Mouse (Mus musculus): ENCODE results near the gene Malsu1. TPM values are rescaled to one million over a fixed set of nuclear protein-coding genes. Genes with fewer than 3 reads are reported as not detected.

Gene Malsu1
- polyA plus RNA-seq, 1 experiment from 2014 or later: 69.4 TPM

GRCm38 (mm10) chr6:49056009-49056408, 17.6 kb upstream of the Malsu1 start:
- no peaks in the 10 kb centered on the region for H3K36me3 ChIP-seq (ENCODE audit: control insufficient read depth, insufficient read depth, low read length)
- peaks cover 12% of the 10 kb centered on the region for H3K4me1 ChIP-seq (ENCODE audit: control insufficient read depth, insufficient read depth, low read length)
- H3K27me3 ChIP-seq (ENCODE audit: control insufficient read depth, insufficient read depth, low read depth, low read length): no peaks in the 10 kb centered on the region
- no peaks in the 10 kb centered on the region for H3K9me3 ChIP-seq (replicated peaks; ENCODE audit: control insufficient read depth, low read length, poor library complexity, severe bottlenecking)
- H3K9ac ChIP-seq (ENCODE audit: low read depth, low read length): no peak overlapping the region
- no peak overlapping the region for H3K4me2 ChIP-seq (ENCODE audit: low read length)
- no peak overlapping the region for H3K4me3 ChIP-seq (ENCODE audit: low read depth, low read length)
- WGBS: 48% methylated on average over 9 of the region's 9 CpGs
- no peak for ATAC-seq
- peak overlapping the region; percentile 10; the same call in 1 of the 2 replicates for H3K27ac ChIP-seq (ENCODE audit: low read length)

GRCm38 (mm10) chr6:49057053-49058021, 16.3 kb upstream of the Malsu1 start:
- no peak overlapping the region for H3K4me2 ChIP-seq (ENCODE audit: low read length)
- ATAC-seq: 0 out of 2 replicates have a peak, but pooled peaks have one; percentile 8
- H3K9me3 ChIP-seq (replicated peaks; ENCODE audit: control insufficient read depth, low read length, poor library complexity, severe bottlenecking): no peaks in the 10 kb centered on the region
- no peaks in the 10 kb centered on the region for H3K27me3 ChIP-seq (ENCODE audit: control insufficient read depth, insufficient read depth, low read depth, low read length)
- H3K4me3 ChIP-seq (ENCODE audit: low read depth, low read length): no peak overlapping the region
- no peak overlapping the region for H3K9ac ChIP-seq (ENCODE audit: low read depth, low read length)
- no peaks in the 10 kb centered on the region for H3K36me3 ChIP-seq (ENCODE audit: control insufficient read depth, insufficient read depth, low read length)
- 35% methylated on average over 8 of the region's 8 CpGs for WGBS
- H3K27ac ChIP-seq (ENCODE audit: low read length): no peak overlapping the region
- H3K4me1 ChIP-seq (ENCODE audit: control insufficient read depth, insufficient read depth, low read length): peaks cover 12% of the 10 kb centered on the region

GRCm38 (mm10) chr6:49068361-49068760, 5.2 kb upstream of the Malsu1 start:
- WGBS: 45% methylated on average over 4 of the region's 4 CpGs
- Histone ChIP-seq H3K4me1 (ENCODE audit: control insufficient read depth, insufficient read depth, low read length) (peaks cover 3% of the 10 kb centered on the region; the same call in 1 of the 2 replicates), H3K9ac (ENCODE audit: low read depth, low read length) (no peak overlapping the region), H3K27ac (ENCODE audit: low read length) (no peak overlapping the region), H3K9me3 (replicated peaks; ENCODE audit: control insufficient read depth, low read length, poor library complexity, severe bottlenecking) (no peaks in the 10 kb centered on the region), H3K36me3 (ENCODE audit: control insufficient read depth, insufficient read depth, low read length) (no peaks in the 10 kb centered on the region), H3K4me2 (ENCODE audit: low read length) (no peak overlapping the region), H3K27me3 (ENCODE audit: control insufficient read depth, insufficient read depth, low read depth, low read length) (no peaks in the 10 kb centered on the region), H3K4me3 (ENCODE audit: low read depth, low read length) (no peak overlapping the region)
- no peak for ATAC-seq

GRCm38 (mm10) chr6:49074117-49074490, 509 bp downstream of the Malsu1 start:
- peak overlapping the region; percentile 89 for H3K4me3 ChIP-seq (ENCODE audit: low read depth, low read length)
- no peaks in the 10 kb centered on the region for H3K27me3 ChIP-seq (ENCODE audit: control insufficient read depth, insufficient read depth, low read depth, low read length)
- peak overlapping the region; percentile 76 for H3K27ac ChIP-seq (ENCODE audit: low read length)
- H3K4me2 ChIP-seq (ENCODE audit: low read length): peak overlapping the region; percentile 64
- H3K9me3 ChIP-seq (replicated peaks; ENCODE audit: control insufficient read depth, low read length, poor library complexity, severe bottlenecking): no peaks in the 10 kb centered on the region
- H3K4me1 ChIP-seq (ENCODE audit: control insufficient read depth, insufficient read depth, low read length): peaks cover 26% of the 10 kb centered on the region
- no peaks in the 10 kb centered on the region for H3K36me3 ChIP-seq (ENCODE audit: control insufficient read depth, insufficient read depth, low read length)
- peak; percentile 70 for ATAC-seq
- WGBS: under 1% methylated on average over 19 of the region's 19 CpGs
- peak overlapping the region; percentile 91 for H3K9ac ChIP-seq (ENCODE audit: low read depth, low read length)

- 88% methylated on average over 2 of the region's 2 CpGs for WGBS
- ATAC-seq: no peak
Observed at GRCm38 (mm10) chr6:49077894-49078293, 4.3 kb downstream of the Malsu1 start.

GRCm38 (mm10) chr6:49079313-49079712, 5.7 kb downstream of the Malsu1 start:
- H3K36me3 ChIP-seq (ENCODE audit: control insufficient read depth, insufficient read depth, low read length): peaks cover 5% of the 10 kb centered on the region
- ATAC-seq: no peak
- H3K4me2 ChIP-seq (ENCODE audit: low read length): no peak overlapping the region

More at GRCm38 (mm10) chr6:49077894-49078293, 4.3 kb downstream of the Malsu1 start:
- H3K27me3 ChIP-seq (ENCODE audit: control insufficient read depth, insufficient read depth, low read depth, low read length): no peaks in the 10 kb centered on the region
- no peak overlapping the region for H3K27ac ChIP-seq (ENCODE audit: low read length)
- no peak overlapping the region for H3K4me3 ChIP-seq (ENCODE audit: low read depth, low read length)
- no peaks in the 10 kb centered on the region for H3K36me3 ChIP-seq (ENCODE audit: control insufficient read depth, insufficient read depth, low read length)
- no peak overlapping the region for H3K4me2 ChIP-seq (ENCODE audit: low read length)
- H3K9ac ChIP-seq (ENCODE audit: low read depth, low read length): no peak overlapping the region
- no peaks in the 10 kb centered on the region for H3K9me3 ChIP-seq (replicated peaks; ENCODE audit: control insufficient read depth, low read length, poor library complexity, severe bottlenecking)
- H3K4me1 ChIP-seq (ENCODE audit: control insufficient read depth, insufficient read depth, low read length): peaks cover 26% of the 10 kb centered on the region

GRCm38 (mm10) chr6:49083008-49083407, 9.4 kb downstream of the Malsu1 start:
- no peak overlapping the region for H3K27ac ChIP-seq (ENCODE audit: low read length)
- H3K9ac ChIP-seq (ENCODE audit: low read depth, low read length): no peak overlapping the region
- H3K4me2 ChIP-seq (ENCODE audit: low read length): no peak overlapping the region
- 93% methylated on average over 4 of the region's 4 CpGs for WGBS
- no peak overlapping the region for H3K4me3 ChIP-seq (ENCODE audit: low read depth, low read length)
- no peak for ATAC-seq
- H3K4me1 ChIP-seq (ENCODE audit: control insufficient read depth, insufficient read depth, low read length): no peaks in the 10 kb centered on the region
- H3K36me3 ChIP-seq (ENCODE audit: control insufficient read depth, insufficient read depth, low read length): peaks cover 16% of the 10 kb centered on the region
- no peaks in the 10 kb centered on the region for H3K9me3 ChIP-seq (replicated peaks; ENCODE audit: control insufficient read depth, low read length, poor library complexity, severe bottlenecking)
- no peaks in the 10 kb centered on the region for H3K27me3 ChIP-seq (ENCODE audit: control insufficient read depth, insufficient read depth, low read depth, low read length)

More at GRCm38 (mm10) chr6:49079313-49079712, 5.7 kb downstream of the Malsu1 start:
- H3K27ac ChIP-seq (ENCODE audit: low read length): no peak overlapping the region
- no peaks in the 10 kb centered on the region for H3K27me3 ChIP-seq (ENCODE audit: control insufficient read depth, insufficient read depth, low read depth, low read length)
- H3K9ac ChIP-seq (ENCODE audit: low read depth, low read length): no peak overlapping the region
- H3K9me3 ChIP-seq (replicated peaks; ENCODE audit: control insufficient read depth, low read length, poor library complexity, severe bottlenecking): no peaks in the 10 kb centered on the region
- H3K4me1 ChIP-seq (ENCODE audit: control insufficient read depth, insufficient read depth, low read length): peaks cover 23% of the 10 kb centered on the region
- WGBS: 93% methylated on average over 1 of the region's 1 CpGs
- no peak overlapping the region for H3K4me3 ChIP-seq (ENCODE audit: low read depth, low read length)

GRCm38 (mm10) chr6:49094968-49095367, 21.4 kb downstream of the Malsu1 start:
- no peak overlapping the region for H3K9ac ChIP-seq (ENCODE audit: low read depth, low read length)
- H3K36me3 ChIP-seq (ENCODE audit: control insufficient read depth, insufficient read depth, low read length): peaks cover 6% of the 10 kb centered on the region; the same call in 1 of the 2 replicates
- WGBS: 93% methylated on average over 10 of the region's 10 CpGs
- no peaks in the 10 kb centered on the region for H3K27me3 ChIP-seq (ENCODE audit: control insufficient read depth, insufficient read depth, low read depth, low read length)
- H3K9me3 ChIP-seq (replicated peaks; ENCODE audit: control insufficient read depth, low read length, poor library complexity, severe bottlenecking): no peaks in the 10 kb centered on the region
- H3K4me2 ChIP-seq (ENCODE audit: low read length): no peak overlapping the region
- H3K4me3 ChIP-seq (ENCODE audit: low read depth, low read length): no peak overlapping the region
- ATAC-seq: no peak
- peaks cover 9% of the 10 kb centered on the region for H3K4me1 ChIP-seq (ENCODE audit: control insufficient read depth, insufficient read depth, low read length)
- H3K27ac ChIP-seq (ENCODE audit: low read length): no peak overlapping the region

GRCm38 (mm10) chr6:49096421-49096820, 22.8 kb downstream of the Malsu1 start:
- H3K27ac ChIP-seq (ENCODE audit: low read length): no peak overlapping the region
- no peak overlapping the region for H3K4me2 ChIP-seq (ENCODE audit: low read length)
- no peak overlapping the region for H3K9ac ChIP-seq (ENCODE audit: low read depth, low read length)
- peaks cover 9% of the 10 kb centered on the region for H3K4me1 ChIP-seq (ENCODE audit: control insufficient read depth, insufficient read depth, low read length)
- 81% methylated on average over 7 of the region's 7 CpGs for WGBS
- no peaks in the 10 kb centered on the region for H3K9me3 ChIP-seq (replicated peaks; ENCODE audit: control insufficient read depth, low read length, poor library complexity, severe bottlenecking)
- H3K36me3 ChIP-seq (ENCODE audit: control insufficient read depth, insufficient read depth, low read length): no peaks in the 10 kb centered on the region
- no peak overlapping the region for H3K4me3 ChIP-seq (ENCODE audit: low read depth, low read length)
- H3K27me3 ChIP-seq (ENCODE audit: control insufficient read depth, insufficient read depth, low read depth, low read length): no peaks in the 10 kb centered on the region
- ATAC-seq: no peak; the same call in 1 of the 2 replicates
